Mouse (Mus musculus) forebrain, postnatal 0 days (tissue): ENCODE measurements around the gene Fga. TPM values are rescaled to one million over a fixed set of nuclear protein-coding genes. Genes with fewer than 3 reads are reported as not detected.
A peak's percentile ranks its signal among the peaks of the same experiment; 100 is the strongest.

Source experiments
- ATAC-seq: fragments of 200-750 bp; cut with Nextera tagmentation; 2 replicates; pipeline ENCODE4 v1.8.0; 2017; ENCODE audit warnings: mild to moderate bottlenecking, moderate library complexity
- DNase-seq: peaks from one replicate; pipeline ENCODE4 v3.0.0-alpha.2; 2015
- H3K27ac ChIP-seq: fragments of 300-500 bp; sonication (generic); 2 replicates; pipeline ENCODE4 v1.5.1; 2014; ENCODE audit warnings: low read depth, mild to moderate bottlenecking, antibody characterized with exemption, low read length, moderate library complexity, mixed read lengths
- H3K27me3 ChIP-seq: fragments of 300-500 bp; sonication (generic); 2 replicates; pipeline ENCODE4 v1.6.1; 2014; ENCODE audit warnings: mild to moderate bottlenecking, low read length, mixed read lengths; ENCODE audit not compliant: insufficient read depth
- H3K36me3 ChIP-seq: fragments of 300-500 bp; sonication (generic); 2 replicates; pipeline ENCODE4 v1.6.1; 2014; ENCODE audit warnings: mild to moderate bottlenecking, moderate library complexity; ENCODE audit not compliant: insufficient read depth
- H3K4me1 ChIP-seq: fragments of 300-500 bp; sonication (generic); 2 replicates; pipeline ENCODE4 v1.6.1; 2014; ENCODE audit warnings: antibody characterized with exemption; ENCODE audit not compliant: insufficient read depth
- H3K4me2 ChIP-seq: fragments of 300-500 bp; sonication (generic); 2 replicates; pipeline ENCODE4 v1.6.1; 2014; ENCODE audit warnings: low read depth, mild to moderate bottlenecking, moderate library complexity
- H3K4me3 ChIP-seq: fragments of 300-500 bp; sonication (generic); 2 replicates; pipeline ENCODE4 v1.5.1; 2014; ENCODE audit warnings: low read depth, low read length, mixed read lengths
- H3K9ac ChIP-seq: fragments of 300-500 bp; sonication (generic); 2 replicates; pipeline ENCODE4 v1.6.1; 2014; ENCODE audit warnings: mild to moderate bottlenecking
- H3K9me3 ChIP-seq: fragments of 300-500 bp; sonication (generic); 2 replicates; pipeline ENCODE4 v1.6.1; 2016; ENCODE audit warnings: low read length
- CTCF ChIP-seq: sonication (generic); IDR thresholded peaks from 2 replicates; pipeline ENCODE4 v1.5.1; 2016; ENCODE audit warnings: antibody characterized with exemption, control low read depth, low read depth
- WGBS: fragments of 180-500 bp; shearing (Covaris S2); extraction: QIAGEN DNeasy Blood & Tissue Kit; methylation state at CpG from one replicate; pipeline ENCODE4 v1.1.7; 2014; 5-methylcytosine and 5-hydroxymethylcytosine counted together
- polyA plus RNA-seq: library from polyadenylated mRNA; unstranded; fragments of >200 nt; fragmentation: Nextera tagmentation; extraction: Ambion mirVana; gene quantifications from 2 replicates; pipeline ENCODE4 v1.2.1, GENCODE M21; 2015
- total RNA-seq: library from RNA; depleted of rRNA; stranded (reverse); fragments of >200 nt; gene quantifications from 2 replicates; pipeline ENCODE4 v1.2.3, GENCODE M21; 2014; rRNA removed

The Fga gene
- total and polyA plus RNA-seq, 2 experiments from 2014 or later, result 0.10 TPM; not detected in 1

DNA sequence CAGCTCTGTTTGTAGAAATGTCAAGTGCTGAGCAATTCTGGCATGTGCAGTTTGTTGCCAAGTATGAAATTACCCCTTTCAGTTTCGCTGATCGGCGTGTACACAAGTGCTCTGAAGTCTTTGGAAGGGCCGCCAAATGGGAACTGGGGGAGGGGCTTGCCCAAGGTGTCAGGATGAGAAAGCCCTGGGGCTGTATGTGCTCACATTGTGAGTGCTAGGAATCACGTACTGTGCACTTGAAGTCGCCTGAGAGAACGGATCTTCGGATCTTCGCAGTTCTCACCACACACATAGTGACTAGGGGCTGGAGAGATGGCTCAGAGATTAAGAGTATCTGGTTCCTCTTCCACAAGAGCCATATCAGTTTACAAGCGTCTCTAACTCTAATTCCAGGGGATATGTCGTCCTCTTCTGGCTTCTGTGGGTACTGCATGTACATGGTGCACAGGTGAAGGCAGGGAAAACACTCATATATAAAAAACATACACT is 54.7 kb downstream of the Fga start:
- H3K27me3 ChIP-seq, result no peaks in the 10 kb centered on the region
- DNase-seq (peak; percentile 78), ATAC-seq (peak; percentile 80)
- H3K4me2 ChIP-seq, result peak overlapping the region; percentile 45
- H3K36me3 ChIP-seq, result no peaks in the 10 kb centered on the region
- H3K9me3 ChIP-seq, result no peaks in the 10 kb centered on the region
- peaks cover 4% of the 10 kb centered on the region; the same call in 1 of the 2 replicates for H3K4me1 ChIP-seq
- no peak overlapping the region for H3K9ac ChIP-seq
- H3K4me3 ChIP-seq, result peak overlapping the region; percentile 13; the same call in 1 of the 2 replicates
- H3K27ac ChIP-seq, result no peak overlapping the region
- TF ChIP-seq CTCF, result peak; percentile 96
- 4% methylated on average over 11 of the region's 11 CpGs for WGBS

Other genes with a start within 250 kb of the Fga start
- 1.0 and 1.4 TPM in 2 replicates for gene Rbm46, start 149.6 kb upstream of the Fga start, total RNA-seq
- 0.96 and 1.6 TPM in 2 replicates for gene Rbm46, start 149.6 kb upstream of the Fga start, polyA plus RNA-seq
- gene Lrat, start 122.1 kb upstream of the Fga start, total RNA-seq, result 0.15 and 0.43 TPM in 2 replicates
- 0.15 and 0.22 TPM in 2 replicates for gene Lrat, start 122.1 kb upstream of the Fga start, polyA plus RNA-seq
- 0.19 and 0.62 TPM in 2 replicates for gene Fgg, start 18.4 kb upstream of the Fga start, total RNA-seq
- gene Fgg, start 18.4 kb upstream of the Fga start, polyA plus RNA-seq, result not detected in 2 replicates
- gene Fgb, start 23.8 kb downstream of the Fga start, total RNA-seq, result not detected in 2 replicates
- gene Fgb, start 23.8 kb downstream of the Fga start, polyA plus RNA-seq, result not detected in 2 replicates
- 90.8 and 94.0 TPM in 2 replicates for gene Plrg1, start 29.4 kb downstream of the Fga start, total RNA-seq
- 85.6 and 95.0 TPM in 2 replicates for gene Plrg1, start 29.4 kb downstream of the Fga start, polyA plus RNA-seq
- gene Dchs2, start 101.9 kb downstream of the Fga start, total RNA-seq, result 5.8 and 8.5 TPM in 2 replicates
- gene Dchs2, start 101.9 kb downstream of the Fga start, polyA plus RNA-seq, result 0.29 and 0.48 TPM in 2 replicates